Mouse (Mus musculus): ENCODE results near the gene Itpr1. TPM values are rescaled to one million over a fixed set of nuclear protein-coding genes. Genes with fewer than 3 reads are reported as not detected.

The Itpr1 gene
- polyA plus RNA-seq, 1 experiment from 2014 or later: 9.0 TPM

- Histone ChIP-seq H3K4me3 (replicated peaks) (no peak overlapping the region), H3K9ac (no peak overlapping the region), H3K4me1 (replicated peaks) (no peaks in the 10 kb centered on the region), H3K36me3 (no peaks in the 10 kb centered on the region), H3K9me3 (no peaks in the 10 kb centered on the region), H3K27ac (no peak overlapping the region), H3K4me2 (replicated peaks) (no peak overlapping the region), H3K27me3 (replicated peaks) (no peaks in the 10 kb centered on the region)
- WGBS: 86% methylated on average over 4 of the region's 4 CpGs
- no peak for ATAC-seq
Measured at GRCm38 (mm10) chr6:108598691-108599090, 385.8 kb downstream of the Itpr1 start.

GRCm38 (mm10) chr6:108599317-108599716 is 386.4 kb downstream of the Itpr1 start:
- Histone ChIP-seq H3K4me2 (replicated peaks) (no peak overlapping the region), H3K9me3 (no peaks in the 10 kb centered on the region), H3K36me3 (no peaks in the 10 kb centered on the region), H3K27me3 (replicated peaks) (no peaks in the 10 kb centered on the region), H3K27ac (no peak overlapping the region), H3K9ac (no peak overlapping the region), H3K4me3 (replicated peaks) (no peak overlapping the region), H3K4me1 (replicated peaks) (no peaks in the 10 kb centered on the region)
- no peak for ATAC-seq
- WGBS: 85% methylated on average over 2 of the region's 2 CpGs

Other genes with a start within 250 kb of the Itpr1 start
- gene Setmar, start 148.1 kb upstream of the Itpr1 start, polyA plus RNA-seq (2015; fragmentation: Nextera tagmentation; extraction: Ambion mirVana): 5.8 and 6.4 TPM in 2 replicates
- 22.0 and 22.3 TPM in 2 replicates for gene Sumf1, start 27.5 kb upstream of the Itpr1 start, polyA plus RNA-seq (2015; fragmentation: Nextera tagmentation; extraction: Ambion mirVana)

Measured in intestine, embryonic 15.5 days (tissue).